Mouse (Mus musculus): ENCODE results near the gene Ceacam19. TPM values are rescaled to one million over a fixed set of nuclear protein-coding genes. Genes with fewer than 3 reads are reported as not detected.

Gene Ceacam19
- polyA plus RNA-seq, 3 experiments from 2014 or later = not detected

GRCm38 (mm10) chr7:19876781-19877425, 10.9 kb downstream of the Ceacam19 start:
- ATAC-seq = peak; percentile 64

GRCm38 (mm10) chr7:19875948-19876682, 11.7 kb downstream of the Ceacam19 start:
- peak; percentile 70 for ATAC-seq

GRCm38 (mm10) chr7:19871943-19872601, 15.7 kb downstream of the Ceacam19 start:
- no peak for ATAC-seq

- peak; percentile 70 for ATAC-seq
Observed at GRCm38 (mm10) chr7:19871137-19871621, 16.6 kb downstream of the Ceacam19 start.

GRCm38 (mm10) chr7:19867751-19868399, 19.9 kb downstream of the Ceacam19 start:
- no peak for ATAC-seq

- ATAC-seq = no peak
Observed at GRCm38 (mm10) chr7:19866490-19866889, 21.3 kb downstream of the Ceacam19 start.

- no peak for ATAC-seq
Observed at GRCm38 (mm10) chr7:19865246-19866036, 22.3 kb downstream of the Ceacam19 start.

GRCm38 (mm10) chr7:19864241-19864640, 23.5 kb downstream of the Ceacam19 start:
- no peak for ATAC-seq

GRCm38 (mm10) chr7:19861199-19861598, 26.6 kb downstream of the Ceacam19 start, which contains the start of gene Ceacam16:
TSS of gene Ceacam16 (minus strand) at chr7:19861299.
- no peak for ATAC-seq

GRCm38 (mm10) chr7:19859740-19860139, 28.0 kb downstream of the Ceacam19 start:
- ATAC-seq = no peak

- no peak for ATAC-seq
Observed at GRCm38 (mm10) chr7:19856283-19856682, 31.5 kb downstream of the Ceacam19 start.

- ATAC-seq = peak; percentile 64
Observed at GRCm38 (mm10) chr7:19855663-19856062, 32.1 kb downstream of the Ceacam19 start.

GRCm38 (mm10) chr7:19853526-19853925, 34.2 kb downstream of the Ceacam19 start:
- no peak for ATAC-seq

GRCm38 (mm10) chr7:19851858-19852570, 35.8 kb downstream of the Ceacam19 start, which contains the start of gene Gm19345:
TSS of gene Gm19345 (plus strand) at chr7:19852003.
- no peak for ATAC-seq

- ATAC-seq = peak; percentile 62
Observed at GRCm38 (mm10) chr7:19844521-19845171, 43.1 kb downstream of the Ceacam19 start.

- peak; percentile 68 for ATAC-seq
Observed at GRCm38 (mm10) chr7:19843561-19843960, 44.2 kb downstream of the Ceacam19 start.

- no peak for ATAC-seq
Observed at GRCm38 (mm10) chr7:19842885-19843504, 44.8 kb downstream of the Ceacam19 start.

- no peak for ATAC-seq
Observed at GRCm38 (mm10) chr7:19841686-19842413, 45.9 kb downstream of the Ceacam19 start.

GRCm38 (mm10) chr7:19840936-19841335, 46.8 kb downstream of the Ceacam19 start:
- ATAC-seq = no peak

All from inflammation-experienced regulatory T-cells, adult 6 months (primary cell).